Mouse (Mus musculus) embryonic fibroblast, embryonic 13.5 days (primary cell): ENCODE measurements around the gene Dcps. TPM values are rescaled to one million over a fixed set of nuclear protein-coding genes. Genes with fewer than 3 reads are reported as not detected.
"Not testable (repeated sequence)": the region's sequence is repeated elsewhere in the genome, so short reads cannot be mapped to it uniquely, and the experiment has no call there.

Source experiments
- H3K27ac ChIP-seq: 2 replicates; pipeline ENCODE4 v1.5.1; 2012; ENCODE audit warnings: low read length, control low read depth, inconsistent platforms; ENCODE audit not compliant: insufficient read depth
- H3K4me1 ChIP-seq: 2 replicates; pipeline ENCODE4 v1.6.1; 2011; ENCODE audit warnings: low read length; ENCODE audit not compliant: control insufficient read depth, insufficient read depth
- H3K4me3 ChIP-seq: 2 replicates; pipeline ENCODE4 v1.5.1; 2011; ENCODE audit warnings: mild to moderate bottlenecking, control low read depth, low read length; ENCODE audit not compliant: insufficient read depth
- CTCF ChIP-seq: IDR thresholded peaks from 2 replicates; pipeline ENCODE4 v1.5.1; 2011; ENCODE audit warnings: mild to moderate bottlenecking, control low read depth, low read length, moderate library complexity, borderline replicate concordance; ENCODE audit not compliant: insufficient read depth
- POLR2A ChIP-seq: IDR thresholded peaks from 2 replicates; pipeline ENCODE4 v1.6.1; 2011; ENCODE audit warnings: low read depth, mild to moderate bottlenecking, control low read depth, low read length, moderate library complexity
- polyA plus RNA-seq: library from polyadenylated mRNA; stranded (reverse); fragments of >200 nt; gene quantifications from 2 replicates; pipeline ENCODE4 v1.2.4, GENCODE M21; 2011; ENCODE audit warnings: low read depth; ENCODE audit not compliant: missing spikeins, insufficient read length

Gene Dcps
- polyA plus RNA-seq, 1 experiment = 21.7 TPM

DNA sequence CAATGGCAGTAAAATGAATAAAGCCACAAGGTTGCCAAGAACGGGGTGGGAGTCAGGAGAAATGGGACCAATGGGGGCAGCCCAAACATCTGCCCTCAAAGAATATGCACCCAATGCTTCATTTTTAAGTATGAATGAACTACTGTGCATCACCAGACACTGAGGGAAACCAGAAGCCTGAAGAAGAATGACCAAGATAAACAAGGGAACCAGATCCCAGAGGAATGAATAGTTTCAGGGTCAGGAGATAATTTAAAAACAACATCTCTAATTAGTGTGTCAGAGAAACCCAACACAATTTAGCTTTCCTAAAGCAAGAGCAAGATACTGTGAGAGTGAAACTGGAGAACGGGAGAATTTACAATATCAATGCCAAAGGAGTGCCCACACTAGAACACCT, 15.2 kb downstream of the Dcps start:
- TF ChIP-seq CTCF (no peak), POLR2A (no peak)
- no peak overlapping the region for H3K4me3 ChIP-seq
- peaks cover 1% of the 10 kb centered on the region; the same call in 1 of the 2 replicates for H3K4me1 ChIP-seq
- no peak overlapping the region for H3K27ac ChIP-seq

DNA sequence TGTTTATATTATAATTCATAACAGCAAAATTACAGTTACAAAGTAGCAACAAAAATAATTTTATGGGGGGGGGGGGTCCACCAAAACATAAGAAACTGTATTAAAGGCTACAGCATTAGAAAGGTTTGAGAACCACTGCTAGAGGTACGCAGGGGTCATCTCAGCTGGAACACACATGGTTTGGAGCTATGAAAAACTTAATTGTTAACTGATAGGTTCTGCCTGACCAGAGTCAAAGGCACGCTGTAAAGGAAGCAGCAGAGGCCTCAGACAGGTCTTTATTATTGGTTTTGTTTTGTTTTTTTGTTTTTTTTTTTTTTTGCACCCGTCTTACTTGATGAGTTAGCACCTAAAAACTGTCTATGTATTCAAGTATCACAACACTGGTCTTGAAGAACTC, 17.4 kb downstream of the Dcps start:
- no peak overlapping the region for H3K4me3 ChIP-seq
- H3K4me1 ChIP-seq = peaks cover 2% of the 10 kb centered on the region; the same call in 1 of the 2 replicates
- TF ChIP-seq CTCF (no peak), POLR2A (no peak)
- no peak overlapping the region for H3K27ac ChIP-seq

DNA sequence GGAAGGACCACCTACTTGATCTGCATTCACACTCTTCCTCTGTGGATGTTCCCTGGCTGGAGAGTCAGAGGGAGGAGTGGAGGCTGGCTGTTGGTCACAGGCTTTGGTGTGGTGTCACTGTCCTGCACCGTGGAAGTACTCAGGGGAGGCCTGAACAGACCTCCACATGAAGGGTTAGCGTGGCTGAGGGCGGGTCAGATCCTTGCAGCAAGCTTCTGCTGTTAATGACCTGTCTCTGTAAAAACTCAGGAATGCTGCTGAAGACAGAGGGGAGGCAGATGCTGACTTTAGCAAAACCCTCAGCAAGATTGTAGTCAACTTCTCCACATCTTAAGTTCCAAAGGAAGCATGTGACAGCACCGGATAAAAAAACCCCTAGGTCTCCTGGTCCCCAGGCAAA, 19.0 kb downstream of the Dcps start:
- Histone ChIP-seq H3K4me1 (peaks cover 2% of the 10 kb centered on the region; the same call in 1 of the 2 replicates), H3K27ac (no peak overlapping the region; the same call in 1 of the 2 replicates), H3K4me3 (no peak overlapping the region)
- no peak for TF ChIP-seq POLR2A
- no peak for TF ChIP-seq CTCF

DNA sequence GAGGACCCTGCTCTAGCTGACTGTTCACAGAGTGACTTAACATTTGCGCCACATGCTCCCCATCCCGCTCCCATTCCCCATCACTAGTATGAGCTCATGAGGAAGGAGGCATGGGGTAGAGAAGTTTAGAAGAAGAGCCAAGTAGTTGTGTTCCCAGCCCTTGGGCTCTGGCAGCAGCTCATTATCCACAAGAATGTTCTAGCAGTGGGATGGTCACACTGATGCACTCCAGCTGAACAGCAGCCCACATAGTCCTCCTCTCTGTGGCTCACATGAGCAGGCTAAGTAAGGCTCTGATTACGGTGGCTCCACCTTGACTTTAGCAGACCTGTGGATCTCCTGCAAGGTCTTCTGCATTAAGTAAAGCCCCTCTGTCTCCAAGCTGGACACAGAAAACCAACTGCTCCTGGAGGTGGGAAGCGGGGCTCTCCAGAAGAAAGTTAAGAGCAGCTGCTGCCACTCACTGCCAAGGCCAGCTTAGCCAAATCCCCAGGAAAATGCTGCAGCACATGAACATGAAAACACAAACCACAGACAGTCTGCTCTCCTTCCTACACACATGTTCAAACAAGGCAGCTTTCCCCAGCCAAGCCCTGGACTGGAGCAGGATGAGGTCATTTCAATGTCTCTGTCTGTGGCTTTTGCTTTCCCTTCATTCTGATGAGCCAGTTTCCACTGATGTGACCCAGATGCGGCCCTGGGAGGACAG, 19.7 kb downstream of the Dcps start:
- H3K4me1 ChIP-seq = peaks cover 2% of the 10 kb centered on the region; the same call in 1 of the 2 replicates
- TF ChIP-seq POLR2A (no peak), CTCF (no peak)
- H3K27ac ChIP-seq = peak overlapping the region; percentile 21
- no peak overlapping the region for H3K4me3 ChIP-seq

DNA sequence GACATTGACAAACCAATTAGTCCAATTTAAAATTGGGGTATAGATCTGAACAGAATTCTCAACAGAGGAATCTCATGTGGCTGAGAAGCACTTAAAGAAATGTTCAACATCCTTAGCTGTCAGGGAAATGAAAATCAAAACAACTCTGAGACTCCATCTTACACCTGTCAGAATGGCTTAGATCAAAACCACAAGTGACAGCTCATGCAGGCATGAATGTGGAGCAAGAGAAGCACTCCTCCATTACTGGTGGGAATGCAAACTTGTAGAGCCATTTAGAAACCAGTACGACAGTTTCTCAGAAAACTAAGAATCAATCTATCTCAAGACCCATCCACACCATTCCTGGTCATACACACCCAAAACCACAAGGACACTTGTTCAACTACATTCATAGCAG, 22.9 kb downstream of the Dcps start:
- Histone ChIP-seq H3K4me1 (peaks cover 2% of the 10 kb centered on the region; the same call in 1 of the 2 replicates), H3K27ac (no peak overlapping the region), H3K4me3 (no peak overlapping the region)
- TF ChIP-seq POLR2A (no peak), CTCF (no peak)

DNA sequence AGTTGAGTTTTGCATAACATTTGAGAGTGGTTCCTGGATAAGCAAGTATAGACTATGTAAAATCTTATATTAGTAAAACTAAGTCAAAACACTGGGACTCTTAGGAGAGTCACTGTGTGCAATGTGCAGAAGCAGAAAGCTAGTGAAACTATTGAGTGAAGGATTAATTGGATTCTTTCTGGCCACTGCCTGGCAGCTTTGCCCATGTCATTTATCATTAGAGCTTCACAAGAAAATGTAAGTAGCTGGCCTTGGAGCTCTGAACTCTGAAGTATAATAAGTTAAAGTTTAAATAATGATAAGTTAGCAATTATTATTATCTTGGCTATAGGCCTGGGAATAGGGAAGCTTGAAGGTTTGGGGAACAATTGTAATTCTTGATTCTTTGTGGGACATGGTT, 27.0 kb downstream of the Dcps start:
- H3K27ac ChIP-seq, H3K4me3 ChIP-seq, H3K4me1 ChIP-seq: not testable (repeated sequence)

DNA sequence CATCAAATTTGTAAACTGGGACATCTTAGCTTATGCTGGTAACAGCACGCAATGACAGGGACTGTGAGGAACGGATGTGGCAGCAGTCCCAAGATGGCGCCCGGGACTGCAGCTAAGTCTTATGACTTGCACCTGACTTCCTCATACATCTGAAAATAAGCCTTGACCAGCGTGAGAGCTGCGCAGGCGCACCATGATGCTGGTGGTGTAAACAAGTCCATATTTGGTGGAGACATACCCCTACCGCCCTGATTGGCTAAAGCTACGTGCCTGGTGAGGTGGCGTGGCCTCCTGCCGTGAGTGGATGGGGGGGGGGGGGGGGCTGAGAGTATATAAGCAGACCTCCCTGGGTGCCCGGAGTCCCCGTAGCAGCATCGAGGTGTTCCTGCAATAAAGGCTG, 28.6 kb downstream of the Dcps start:
- not testable (repeated sequence) for H3K4me1 ChIP-seq, H3K4me3 ChIP-seq, H3K27ac ChIP-seq

DNA sequence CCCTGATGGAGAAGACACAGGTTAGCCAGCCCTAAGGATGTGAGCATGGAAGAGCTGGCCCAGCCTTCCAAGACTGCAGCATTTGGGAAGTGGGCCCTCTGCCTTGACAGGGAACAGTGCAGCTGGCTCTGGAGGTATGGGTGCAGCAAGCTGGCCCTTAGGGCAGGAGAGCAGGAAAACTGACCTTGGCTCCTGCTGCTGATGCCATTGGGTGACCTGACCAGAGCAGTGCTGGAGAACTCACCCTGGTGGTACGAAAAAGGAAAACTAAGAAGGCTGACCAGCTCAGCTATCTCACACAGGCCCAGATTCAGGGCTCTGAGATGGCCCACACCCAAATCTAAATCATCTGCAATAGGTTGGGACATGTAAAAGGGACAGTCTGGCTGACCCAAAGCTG, 30.0 kb downstream of the Dcps start:
- H3K27ac ChIP-seq = no peak overlapping the region
- TF ChIP-seq CTCF = no peak
- TF ChIP-seq POLR2A = no peak
- H3K4me3 ChIP-seq = no peak overlapping the region
- H3K4me1 ChIP-seq = no peaks in the 10 kb centered on the region

DNA sequence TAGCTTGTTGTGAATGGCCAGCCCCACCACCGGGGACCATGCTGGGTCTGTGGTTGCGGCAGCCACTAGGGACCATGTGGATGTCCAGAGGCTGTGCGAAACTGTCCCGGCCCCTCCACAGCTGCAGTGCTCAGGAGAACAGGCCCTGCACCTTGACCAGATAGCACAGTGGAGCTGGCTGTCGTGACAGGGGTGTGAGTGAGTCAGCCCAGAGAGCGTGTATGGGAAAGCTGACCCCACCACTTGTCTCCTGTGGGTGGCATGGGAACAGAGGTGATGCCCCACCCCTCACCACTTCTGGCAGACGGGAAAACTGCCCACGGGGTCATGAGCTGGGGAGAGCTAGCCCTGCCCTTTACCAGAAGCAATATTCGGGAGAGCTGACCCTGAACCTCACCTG, 30.7 kb downstream of the Dcps start:
- H3K4me1 ChIP-seq = no peaks in the 10 kb centered on the region
- H3K4me3 ChIP-seq = no peak overlapping the region
- TF ChIP-seq CTCF (no peak), POLR2A (no peak)
- H3K27ac ChIP-seq = no peak overlapping the region

DNA sequence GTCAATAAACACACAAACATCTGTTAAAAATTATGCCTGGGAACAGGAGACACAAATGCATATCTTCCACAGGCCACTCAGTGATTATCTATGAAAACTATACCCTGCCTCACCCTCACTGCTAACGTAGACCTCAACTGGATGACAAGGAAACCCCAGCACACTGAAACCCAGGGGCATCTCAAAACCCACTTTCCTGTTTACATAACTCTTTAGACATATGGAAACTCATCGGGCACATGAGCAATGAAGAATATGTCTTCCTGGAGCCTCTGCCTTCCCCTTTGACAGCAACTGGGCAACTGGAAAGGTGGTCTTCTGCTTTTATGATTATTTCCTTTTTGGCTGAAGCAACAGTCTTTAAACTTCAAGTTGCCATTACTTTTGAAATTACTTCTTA, 33.6 kb downstream of the Dcps start:
- no peak overlapping the region for H3K4me3 ChIP-seq
- no peak overlapping the region for H3K27ac ChIP-seq
- TF ChIP-seq POLR2A (no peak), CTCF (no peak)
- 0 out of 2 replicates have a peak, but pooled peaks cover 2% of the 10 kb centered on the region for H3K4me1 ChIP-seq

DNA sequence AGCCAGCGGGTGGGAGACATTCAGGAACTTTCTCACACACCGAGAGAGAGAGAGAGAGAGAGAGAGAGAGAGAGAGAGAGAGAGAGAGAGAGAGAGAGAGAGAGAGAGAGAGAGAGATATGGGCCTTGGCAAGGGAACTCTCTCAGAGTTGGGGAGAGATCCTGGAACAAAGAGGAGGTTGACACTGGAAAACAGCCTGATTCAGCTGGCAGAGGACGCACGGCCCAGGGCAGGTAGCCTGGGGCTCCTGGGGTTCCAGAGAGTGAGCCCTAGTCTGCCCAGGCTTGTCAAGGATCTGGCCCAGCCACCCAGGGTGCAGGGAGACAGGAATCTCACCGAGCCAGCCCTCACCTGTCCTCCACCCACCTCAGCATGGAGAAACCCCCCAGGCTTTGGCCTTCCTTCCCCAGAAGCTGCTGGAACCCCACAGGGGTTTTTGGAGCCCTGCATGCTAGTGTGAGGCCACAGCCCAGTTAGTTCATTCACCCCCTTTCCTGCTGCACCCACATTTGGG, 36.6 kb downstream of the Dcps start:
- TF ChIP-seq POLR2A (no peak), CTCF (no peak)
- Histone ChIP-seq H3K4me3 (no peak overlapping the region), H3K4me1 (peaks cover 13% of the 10 kb centered on the region), H3K27ac (no peak overlapping the region)
